10 mouse cellular contexts compared by ENCODE assay signal in the genomic region with DNA sequence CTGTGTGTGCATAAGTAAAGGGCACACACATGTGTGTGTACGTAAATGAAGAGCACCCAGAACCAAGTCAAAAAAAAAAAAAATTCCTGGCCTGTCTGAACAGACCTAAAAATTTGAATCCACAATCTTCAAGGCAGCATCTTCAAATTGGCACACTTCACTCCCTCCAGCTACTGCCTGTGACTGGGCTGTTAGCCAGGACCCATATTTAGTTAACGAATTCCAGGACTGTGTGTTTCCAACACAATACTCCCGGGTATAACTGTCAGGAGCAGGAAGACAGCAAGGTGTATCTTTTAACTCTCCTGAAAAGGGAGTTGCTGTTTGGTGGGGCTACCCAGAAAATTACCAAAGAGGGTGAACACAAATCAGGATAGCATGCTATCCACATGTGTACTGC.
DNase-seq lines count a peak whose midpoint lies in the region; ATAC-seq and TF ChIP-seq lines count a peak whose summit lies in the region.
"Had no signal": no experiment of that assay in that cellular context is flagged by ENCODE, and none has a peak within 500 bp of the region (broad histone marks: within the 10 kb centered on the region; RNA-seq: fewer than 3 reads in every experiment).

No protein-coding gene starts in this region.

- H3K36me3 ChIP-seq in hindbrain, postnatal 0 days (ENCODE audit: insufficient read depth, low read length), result no peaks in the 10 kb centered on the region
- H3K36me3 ChIP-seq in hindbrain, embryonic 16.5 days (ENCODE audit: control insufficient read depth, insufficient read depth, low read length), result no peaks in the 10 kb centered on the region
- peaks cover 2% of the 10 kb centered on the region; the same call in 1 of the 2 replicates for H3K36me3 ChIP-seq in liver, embryonic 11.5 days (ENCODE audit: control insufficient read depth, insufficient read depth, low read length)
- H3K36me3 ChIP-seq in forebrain, embryonic 11.5 days (ENCODE audit: control insufficient read depth, insufficient read depth, low read length), result no peaks in the 10 kb centered on the region; the same call in 1 of the 2 replicates

- H3K4me2 ChIP-seq in hindbrain, postnatal 0 days (ENCODE audit: low read depth, low read length), result no peak overlapping the region
- no peak overlapping the region for H3K4me2 ChIP-seq in hindbrain, embryonic 16.5 days (ENCODE audit: low read length)
- no peak overlapping the region for H3K4me2 ChIP-seq in liver, embryonic 11.5 days
- H3K4me2 ChIP-seq in forebrain, embryonic 11.5 days (ENCODE audit: low read depth, low read length, severe bottlenecking), result no peak overlapping the region
- H3K4me2 ChIP-seq: forebrain, embryonic 13.5 days had no signal

- DNase-seq in hindbrain, postnatal 0 days (ENCODE audit: low spot score), result peak; percentile 29
- peak; percentile 5 for DNase-seq in ovary, postnatal 14 days (ENCODE audit: low spot score)
- DNase-seq in ovary, adult 18-20 months (ENCODE audit: low spot score), result no peak
- DNase-seq in cerebellum, postnatal 36 days, result peak; percentile 28 to 53
- DNase-seq in telencephalon, adult 2 months (ENCODE audit: low read depth, low spot score), result peak; percentile 59
- no peak for DNase-seq in liver, embryonic 11.5 days (ENCODE audit: low spot score)
- DNase-seq in forebrain, embryonic 11.5 days (ENCODE audit: low spot score), result no peak

- 46% methylated on average over 3 of the region's 3 CpGs for WGBS in hindbrain, postnatal 0 days
- WGBS in hindbrain, embryonic 16.5 days, result 56% methylated on average over 3 of the region's 3 CpGs
- 85% methylated on average over 3 of the region's 3 CpGs for WGBS in liver, embryonic 11.5 days
- 78% methylated on average over 3 of the region's 3 CpGs for WGBS in forebrain, embryonic 11.5 days

- no peak for ATAC-seq in hindbrain, postnatal 0 days
- no peak for ATAC-seq in hindbrain, embryonic 16.5 days
- no peak for ATAC-seq in liver, embryonic 11.5 days (replicated peaks; ENCODE audit: low FRiP score)
- ATAC-seq in forebrain, embryonic 11.5 days (replicated peaks; ENCODE audit: low FRiP score), result no peak
- ATAC-seq: forebrain, embryonic 13.5 days had no signal

- H3K27me3 ChIP-seq in hindbrain, postnatal 0 days (ENCODE audit: insufficient read depth, low read length), result no peaks in the 10 kb centered on the region
- H3K27me3 ChIP-seq in hindbrain, embryonic 16.5 days (replicated peaks; ENCODE audit: control insufficient read depth, insufficient read depth, low read length), result no peaks in the 10 kb centered on the region
- no peaks in the 10 kb centered on the region for H3K27me3 ChIP-seq in liver, embryonic 11.5 days (replicated peaks; ENCODE audit: control insufficient read depth, insufficient read depth, low read length)
- no peaks in the 10 kb centered on the region for H3K27me3 ChIP-seq in forebrain, embryonic 11.5 days (ENCODE audit: control insufficient read depth, insufficient read depth, low read length)
- H3K27me3 ChIP-seq: CH12.LX; forebrain, embryonic 13.5 days had no signal

- no peaks in the 10 kb centered on the region for H3K9me3 ChIP-seq in hindbrain, postnatal 0 days (ENCODE audit: low read length)
- H3K9me3 ChIP-seq in hindbrain, embryonic 16.5 days (ENCODE audit: control insufficient read depth, low read length), result no peaks in the 10 kb centered on the region
- H3K9me3 ChIP-seq in liver, embryonic 11.5 days (ENCODE audit: control insufficient read depth, low read length), result no peaks in the 10 kb centered on the region
- H3K9me3 ChIP-seq in forebrain, embryonic 11.5 days (ENCODE audit: control insufficient read depth, low read length), result no peaks in the 10 kb centered on the region
- H3K9me3 ChIP-seq: forebrain, embryonic 13.5 days had no signal

- no peaks in the 10 kb centered on the region for H3K4me1 ChIP-seq in hindbrain, postnatal 0 days (ENCODE audit: insufficient read depth, low read length)
- no peaks in the 10 kb centered on the region for H3K4me1 ChIP-seq in hindbrain, embryonic 16.5 days (ENCODE audit: control insufficient read depth, insufficient read depth, low read depth, low read length)
- H3K4me1 ChIP-seq in liver, embryonic 11.5 days (replicated peaks; ENCODE audit: control insufficient read depth, insufficient read depth, low read length), result no peaks in the 10 kb centered on the region
- H3K4me1 ChIP-seq in forebrain, embryonic 11.5 days (replicated peaks; ENCODE audit: control insufficient read depth, insufficient read depth, low read length), result no peaks in the 10 kb centered on the region

- H3K9ac ChIP-seq in hindbrain, postnatal 0 days (replicated peaks; ENCODE audit: low read length), result no peak overlapping the region
- H3K9ac ChIP-seq in hindbrain, embryonic 16.5 days (ENCODE audit: low read depth, low read length), result no peak overlapping the region
- H3K9ac ChIP-seq in liver, embryonic 11.5 days (ENCODE audit: low read depth, low read length), result no peak overlapping the region
- H3K9ac ChIP-seq in forebrain, embryonic 11.5 days (ENCODE audit: low read length), result no peak overlapping the region
- H3K9ac ChIP-seq: forebrain, embryonic 13.5 days had no signal

- no peak overlapping the region for H3K27ac ChIP-seq in hindbrain, postnatal 0 days
- no peak overlapping the region for H3K27ac ChIP-seq in hindbrain, embryonic 16.5 days (ENCODE audit: low read depth, low read length)
- H3K27ac ChIP-seq in liver, embryonic 11.5 days (ENCODE audit: low read depth, low read length), result no peak overlapping the region
- H3K27ac ChIP-seq in forebrain, embryonic 11.5 days (ENCODE audit: low read depth, low read length), result no peak overlapping the region
- H3K27ac ChIP-seq: forebrain, embryonic 13.5 days had no signal

- no peak overlapping the region for H3K4me3 ChIP-seq in hindbrain, postnatal 0 days (ENCODE audit: low read length)
- no peak overlapping the region for H3K4me3 ChIP-seq in hindbrain, embryonic 16.5 days (ENCODE audit: low read length)
- H3K4me3 ChIP-seq in liver, embryonic 11.5 days (ENCODE audit: low read depth, low read length), result no peak overlapping the region
- H3K4me3 ChIP-seq in forebrain, embryonic 11.5 days (ENCODE audit: low read depth, low read length), result no peak overlapping the region
- H3K4me3 ChIP-seq: forebrain, embryonic 13.5 days had no signal

- no peak for TF ChIP-seq CTCF in hindbrain, postnatal 0 days (IDR thresholded peaks at IDR 0.05; ENCODE audit: low read depth)

Comparison
In these comparisons a context has a peak if more than half of its experiments do, and no peak if none do; other contexts are left out.
1. DNase-seq: peak in hindbrain, postnatal 0 days (single experiment), ovary, postnatal 14 days (single experiment), cerebellum, postnatal 36 days (2 of 2) and telencephalon, adult 2 months (single experiment); none in ovary, adult 18-20 months (single experiment), liver, embryonic 11.5 days (single experiment) and forebrain, embryonic 11.5 days (single experiment).